Mouse (Mus musculus) heart, embryonic 13.5 days (tissue): Measurements from ENCODE around the gene Mfng. TPM values are rescaled to one million over a fixed set of nuclear protein-coding genes. Genes with fewer than 3 reads are reported as not detected.
A peak's percentile ranks its signal among the peaks of the same experiment; 100 is the strongest.

Source experiments
- ATAC-seq: fragments of 200-750 bp; cut with Nextera tagmentation; 2 replicates; pipeline ENCODE4 v1.8.0; 2017; ENCODE audit warnings: moderate TSS enrichment; ENCODE audit not compliant: insufficient number of reproducible peaks, low FRiP score, low TSS enrichment; ENCODE audit errors: extremely low read depth
- H3K27ac ChIP-seq: fragments of 300-500 bp; sonication (generic); replicated peaks from 2 replicates; pipeline ENCODE4 v1.5.1; 2015; ENCODE audit warnings: moderate library complexity, mild to moderate bottlenecking, inconsistent platforms
- H3K27me3 ChIP-seq: fragments of 300-500 bp; sonication (generic); replicated peaks from 2 replicates; pipeline ENCODE4 v1.6.1; 2015; ENCODE audit warnings: mild to moderate bottlenecking, inconsistent platforms
- H3K36me3 ChIP-seq: fragments of 300-500 bp; sonication (generic); 2 replicates; pipeline ENCODE4 v1.6.1; 2015; ENCODE audit warnings: mild to moderate bottlenecking, inconsistent platforms
- H3K4me1 ChIP-seq: fragments of 300-500 bp; sonication (generic); 2 replicates; pipeline ENCODE4 v1.6.1; 2015; ENCODE audit warnings: inconsistent platforms
- H3K4me2 ChIP-seq: fragments of 300-500 bp; sonication (generic); 2 replicates; pipeline ENCODE4 v1.6.1; 2015; ENCODE audit warnings: inconsistent platforms, mild to moderate bottlenecking, moderate library complexity
- H3K4me3 ChIP-seq: fragments of 300-500 bp; sonication (generic); 2 replicates; pipeline ENCODE4 v1.5.1; 2015; ENCODE audit warnings: moderate library complexity, mild to moderate bottlenecking, inconsistent platforms
- H3K9ac ChIP-seq: fragments of 300-500 bp; sonication (generic); 2 replicates; pipeline ENCODE4 v1.6.1; 2015; ENCODE audit warnings: inconsistent platforms, mild to moderate bottlenecking, moderate library complexity
- H3K9me3 ChIP-seq: fragments of 300-500 bp; sonication (generic); 2 replicates; pipeline ENCODE4 v1.6.1; 2016; ENCODE audit warnings: inconsistent platforms
- WGBS: fragments of 180-500 bp; shearing (Covaris S2); methylation state at CpG from one replicate; pipeline ENCODE4 v1.1.7; 2015; ENCODE audit warnings: mixed read lengths; 5-methylcytosine and 5-hydroxymethylcytosine counted together
- polyA plus RNA-seq: library from polyadenylated mRNA; unstranded; fragments of >200 nt; fragmentation: Nextera tagmentation; extraction: Ambion mirVana; gene quantifications from 2 replicates; pipeline ENCODE4 v1.2.1, GENCODE M21; 2015

Mfng gene
- 13.7 and 15.8 TPM in 2 replicates for polyA plus RNA-seq

DNA sequence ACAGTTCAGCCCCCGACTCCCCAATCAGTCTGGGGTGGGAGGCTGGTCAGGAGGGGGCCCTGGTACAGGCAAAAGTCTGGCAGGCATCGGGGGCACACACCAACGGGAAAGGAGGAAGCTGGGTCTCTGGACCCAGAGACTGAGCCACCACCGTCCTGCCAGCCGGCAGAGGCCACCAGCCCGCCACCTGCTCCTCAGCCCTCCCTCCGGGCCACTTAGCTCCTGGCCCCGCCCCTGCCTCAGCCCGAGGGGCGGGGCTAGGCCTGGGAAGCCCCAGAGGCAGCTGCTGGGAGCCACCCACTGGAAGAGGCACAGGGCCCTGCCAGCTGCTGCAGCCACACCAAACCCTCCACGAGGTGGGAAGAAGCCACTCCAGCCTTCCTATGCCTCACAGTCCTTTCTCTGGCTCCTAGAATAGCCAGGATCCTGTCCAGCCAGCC, at the start of gene Mfng:
Gene Mfng (minus strand): TSS at position 186 of the 440 bp plus-strand sequence.
- H3K36me3 ChIP-seq: peaks cover 28% of the 10 kb centered on the region
- peaks cover 7% of the 10 kb centered on the region for H3K9me3 ChIP-seq
- WGBS: 1% methylated on average over 11 of the region's 11 CpGs
- H3K27me3 ChIP-seq: peaks cover 7% of the 10 kb centered on the region; the same call in 1 of the 2 replicates
- H3K9ac ChIP-seq: peak within 1 kb of the TSS; percentile 69
- peak within 1 kb of the TSS; percentile 40 for H3K4me3 ChIP-seq
- H3K4me2 ChIP-seq: peak within 1 kb of the TSS; percentile 64
- H3K4me1 ChIP-seq: peaks cover 16% of the 10 kb centered on the region
- no peak for ATAC-seq
- H3K27ac ChIP-seq: peak within 1 kb of the TSS; percentile 66

DNA sequence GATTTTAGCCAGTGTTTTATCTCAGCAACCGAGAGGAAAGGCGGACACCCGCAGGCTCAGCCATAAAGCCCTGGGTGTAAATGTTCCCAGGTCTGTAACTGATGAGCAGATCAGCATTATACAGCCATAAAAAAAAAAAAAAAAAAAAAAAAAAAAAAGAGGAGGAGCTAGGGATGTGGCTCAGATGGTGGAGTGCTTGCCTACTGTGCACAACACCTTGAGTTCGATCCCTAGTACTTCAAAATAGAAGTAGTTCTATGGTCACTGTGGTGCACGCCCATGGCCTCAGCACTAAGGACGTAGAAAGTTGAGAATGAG, 42.8 kb upstream of the Mfng start:
- Histone ChIP-seq H3K27me3 (peaks cover 9% of the 10 kb centered on the region), H3K4me2 (no peak overlapping the region), H3K9me3 (no peaks in the 10 kb centered on the region), H3K4me3 (no peak overlapping the region), H3K27ac (peak overlapping the region; percentile 70), H3K9ac (no peak overlapping the region), H3K36me3 (no peaks in the 10 kb centered on the region), H3K4me1 (peaks cover 9% of the 10 kb centered on the region)
- ATAC-seq: no peak
- WGBS: 51% methylated on average over 6 of the region's 6 CpGs

DNA sequence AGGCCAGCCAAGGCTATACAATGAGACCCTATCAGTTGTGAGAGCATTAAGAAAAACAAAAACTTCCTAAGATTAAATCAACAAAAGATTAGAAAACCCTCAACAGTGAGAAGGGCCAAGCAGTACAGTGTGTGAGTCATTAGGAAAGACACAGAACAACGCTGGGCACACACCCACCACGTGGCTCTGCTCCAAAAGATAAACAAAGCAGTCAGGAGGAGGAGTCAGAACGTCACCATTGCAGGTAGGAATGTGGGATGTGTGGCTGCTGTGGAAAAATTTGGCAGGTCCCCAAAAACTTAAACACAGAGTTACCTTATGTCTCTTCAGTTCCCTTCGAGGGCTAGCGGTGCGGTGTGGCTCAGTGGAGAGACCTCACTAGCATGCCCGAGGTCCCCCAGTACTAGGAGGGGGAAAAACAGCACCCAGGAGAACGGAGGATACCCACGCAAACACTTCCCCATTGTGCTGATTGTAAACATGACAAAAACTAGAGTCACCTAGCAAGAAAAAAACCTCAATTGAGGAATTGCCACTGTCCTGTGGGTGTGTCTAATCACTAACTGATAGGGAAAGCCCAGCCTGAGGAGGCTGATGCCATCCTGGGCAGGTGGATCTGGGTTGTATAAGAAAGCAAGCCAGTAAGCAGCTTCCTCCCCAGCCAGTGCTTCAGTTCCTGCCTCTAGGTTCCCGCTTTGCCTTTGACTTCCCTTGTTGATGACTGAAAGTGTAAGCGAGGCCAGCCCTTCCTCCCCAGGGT, 42.2 kb upstream of the Mfng start:
- Histone ChIP-seq H3K9me3 (no peaks in the 10 kb centered on the region), H3K36me3 (no peaks in the 10 kb centered on the region), H3K27ac (peak overlapping the region; percentile 70), H3K4me3 (no peak overlapping the region), H3K27me3 (peaks cover 4% of the 10 kb centered on the region), H3K9ac (no peak overlapping the region), H3K4me2 (no peak overlapping the region), H3K4me1 (peaks cover 9% of the 10 kb centered on the region)
- 36% methylated on average over 11 of the region's 11 CpGs for WGBS
- ATAC-seq: no peak

DNA sequence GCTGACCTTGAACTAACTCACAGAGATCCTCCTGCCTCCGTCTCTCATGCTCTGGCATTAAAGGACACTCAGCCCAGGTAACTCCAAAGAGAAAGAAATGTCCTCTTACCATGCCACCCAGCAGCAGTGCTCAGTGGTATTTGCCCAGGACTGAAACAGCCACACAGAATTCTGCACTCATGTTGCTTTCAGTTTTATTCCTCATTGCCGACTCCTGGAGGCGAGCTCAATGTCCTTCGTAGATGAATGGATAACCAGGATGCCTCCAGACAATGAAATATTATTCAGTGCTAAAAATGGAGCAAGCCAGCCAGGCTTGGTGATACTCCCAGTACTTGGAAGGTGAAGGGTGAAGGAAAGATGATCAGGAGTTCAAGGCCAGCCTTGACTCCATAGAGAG, 40.3 kb upstream of the Mfng start:
- no peaks in the 10 kb centered on the region for H3K9me3 ChIP-seq
- no peak overlapping the region for H3K4me2 ChIP-seq
- no peak overlapping the region for H3K9ac ChIP-seq
- H3K36me3 ChIP-seq: no peaks in the 10 kb centered on the region
- no peak overlapping the region for H3K27ac ChIP-seq
- peaks cover 5% of the 10 kb centered on the region; the same call in 1 of the 2 replicates for H3K27me3 ChIP-seq
- ATAC-seq: no peak
- peaks cover 20% of the 10 kb centered on the region for H3K4me1 ChIP-seq
- H3K4me3 ChIP-seq: no peak overlapping the region
- 88% methylated on average over 4 of the region's 4 CpGs for WGBS

DNA sequence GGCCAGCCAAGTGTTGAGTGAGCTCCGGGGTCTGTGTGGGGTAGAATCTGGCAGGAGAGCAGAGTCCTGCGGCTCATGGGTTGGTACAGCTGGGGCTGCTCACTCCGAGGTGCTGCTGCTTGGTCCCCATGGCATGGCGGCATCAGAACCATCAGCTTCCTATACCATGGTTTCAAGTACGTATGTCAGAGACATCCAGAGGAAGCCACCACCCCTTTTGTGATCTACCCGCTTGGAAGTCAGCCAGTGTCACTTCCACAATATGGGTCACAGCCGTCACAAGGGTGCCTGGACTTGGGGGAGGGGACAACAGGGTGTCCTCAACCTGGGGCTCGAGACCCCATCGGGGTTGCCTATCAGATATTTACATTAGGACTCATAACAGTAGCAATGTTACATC, 36.9 kb upstream of the Mfng start:
- H3K4me1 ChIP-seq: peaks cover 27% of the 10 kb centered on the region
- peaks cover 25% of the 10 kb centered on the region; the same call in 1 of the 2 replicates for H3K27me3 ChIP-seq
- WGBS: 44% methylated on average over 9 of the region's 9 CpGs
- H3K4me2 ChIP-seq: no peak overlapping the region
- no peak overlapping the region for H3K4me3 ChIP-seq
- H3K9ac ChIP-seq: no peak overlapping the region
- ATAC-seq: no peak
- H3K27ac ChIP-seq: no peak overlapping the region
- H3K9me3 ChIP-seq: no peaks in the 10 kb centered on the region
- no peaks in the 10 kb centered on the region for H3K36me3 ChIP-seq

DNA sequence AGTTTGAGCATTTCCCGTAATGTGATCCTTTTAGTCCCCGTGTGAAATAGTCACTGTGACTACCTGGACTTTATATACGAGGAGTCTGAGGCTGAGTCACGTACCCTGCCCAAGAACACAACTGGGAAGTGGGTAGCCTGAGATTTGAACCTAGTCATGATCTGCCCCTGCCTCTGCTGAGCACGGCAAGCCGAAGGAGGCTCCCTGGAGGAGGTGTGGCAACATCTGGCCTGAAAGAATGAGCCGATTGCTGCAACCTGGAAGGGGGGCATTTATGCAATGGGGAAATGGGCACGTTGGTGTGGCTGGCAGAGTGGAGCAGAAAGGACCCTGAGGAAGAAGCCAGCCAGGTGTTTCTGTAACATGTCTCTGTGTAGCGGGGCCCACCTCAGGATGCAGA, 36.5 kb upstream of the Mfng start:
- Histone ChIP-seq H3K4me3 (no peak overlapping the region), H3K4me2 (no peak overlapping the region), H3K36me3 (no peaks in the 10 kb centered on the region), H3K4me1 (peaks cover 25% of the 10 kb centered on the region), H3K9me3 (no peaks in the 10 kb centered on the region), H3K27ac (no peak overlapping the region), H3K27me3 (peaks cover 26% of the 10 kb centered on the region; the same call in 1 of the 2 replicates), H3K9ac (no peak overlapping the region)
- no peak for ATAC-seq
- WGBS: 42% methylated on average over 9 of the region's 9 CpGs

DNA sequence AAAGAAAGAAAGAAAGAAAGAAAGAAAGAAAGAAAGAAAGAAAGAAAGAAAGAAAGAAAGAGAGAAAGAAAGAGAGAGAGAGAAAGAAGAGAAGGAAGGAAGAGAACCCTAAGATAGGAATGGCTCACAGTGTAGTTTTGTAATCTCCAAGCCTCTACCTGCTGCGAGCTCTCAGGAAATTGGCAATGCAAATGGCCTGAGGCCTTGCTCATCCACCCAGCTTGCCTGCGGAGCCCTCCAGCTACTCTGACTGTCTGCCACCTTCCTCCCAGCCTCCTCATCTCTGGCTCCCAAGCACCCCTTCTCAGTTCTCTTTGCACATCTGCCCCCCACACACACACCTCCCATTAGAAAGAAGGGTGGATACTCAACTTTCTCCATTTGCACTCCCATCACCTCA, 35.7 kb upstream of the Mfng start:
- ATAC-seq: no peak
- Histone ChIP-seq H3K36me3 (no peaks in the 10 kb centered on the region), H3K27ac (no peak overlapping the region), H3K4me1 (peaks cover 30% of the 10 kb centered on the region), H3K4me3 (no peak overlapping the region), H3K9ac (no peak overlapping the region), H3K4me2 (no peak overlapping the region), H3K27me3 (peaks cover 33% of the 10 kb centered on the region), H3K9me3 (no peaks in the 10 kb centered on the region)
- 65% methylated on average over 2 of the region's 2 CpGs for WGBS

DNA sequence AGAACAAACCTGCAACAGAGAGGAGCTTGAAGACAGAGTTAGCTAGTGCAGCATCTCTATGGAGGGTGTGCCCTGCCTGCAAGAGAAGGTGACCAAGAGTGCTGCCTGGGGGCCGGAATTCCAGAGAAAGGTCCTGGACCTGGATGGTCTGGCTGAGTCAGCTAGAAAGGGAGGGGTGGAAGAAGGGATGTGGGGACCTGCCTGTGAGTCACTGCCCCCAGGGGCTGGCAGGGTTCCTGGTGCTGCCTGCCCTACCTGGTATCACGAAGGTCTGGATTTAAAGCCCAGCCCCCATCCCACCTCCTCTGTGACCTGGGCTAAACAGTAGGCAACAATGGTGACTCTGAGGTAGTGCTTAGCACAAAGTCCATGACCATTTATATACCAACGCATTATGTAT, 33.9 kb upstream of the Mfng start:
- Histone ChIP-seq H3K36me3 (no peaks in the 10 kb centered on the region), H3K4me1 (peaks cover 48% of the 10 kb centered on the region), H3K4me3 (no peak overlapping the region), H3K9ac (no peak overlapping the region), H3K27ac (no peak overlapping the region), H3K4me2 (no peak overlapping the region), H3K9me3 (no peaks in the 10 kb centered on the region), H3K27me3 (peaks cover 48% of the 10 kb centered on the region)
- ATAC-seq: no peak
- 77% methylated on average over 3 of the region's 3 CpGs for WGBS

DNA sequence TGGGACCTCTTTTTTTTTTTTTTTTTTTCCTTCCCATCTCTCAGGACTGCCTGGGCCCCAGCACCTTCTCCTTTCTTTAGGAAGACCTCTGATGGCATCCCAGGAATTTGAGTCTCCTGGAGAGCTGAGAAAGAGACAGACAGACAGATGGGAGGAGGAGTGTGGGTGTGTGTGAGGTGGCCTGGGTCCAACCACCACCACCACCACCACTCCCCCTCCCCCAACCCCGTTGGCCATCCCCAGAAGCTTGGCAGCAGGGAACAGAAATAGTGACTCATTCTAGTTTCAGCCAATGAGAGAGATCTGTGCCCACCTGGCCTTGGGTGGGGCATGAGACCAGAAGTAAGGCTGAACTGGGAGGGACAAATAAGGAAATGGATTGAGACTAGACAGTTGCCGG, 33.3 kb upstream of the Mfng start:
- 22% methylated on average over 2 of the region's 2 CpGs for WGBS
- Histone ChIP-seq H3K36me3 (no peaks in the 10 kb centered on the region), H3K9ac (0 out of 2 replicates have a peak overlapping the region, but pooled peaks have one; percentile 13), H3K9me3 (no peaks in the 10 kb centered on the region), H3K27ac (0 out of 2 replicates have a peak overlapping the region, but pooled peaks have one; percentile 2), H3K4me2 (no peak overlapping the region), H3K4me3 (no peak overlapping the region), H3K4me1 (peaks cover 53% of the 10 kb centered on the region), H3K27me3 (peaks cover 53% of the 10 kb centered on the region)
- ATAC-seq: no peak

DNA sequence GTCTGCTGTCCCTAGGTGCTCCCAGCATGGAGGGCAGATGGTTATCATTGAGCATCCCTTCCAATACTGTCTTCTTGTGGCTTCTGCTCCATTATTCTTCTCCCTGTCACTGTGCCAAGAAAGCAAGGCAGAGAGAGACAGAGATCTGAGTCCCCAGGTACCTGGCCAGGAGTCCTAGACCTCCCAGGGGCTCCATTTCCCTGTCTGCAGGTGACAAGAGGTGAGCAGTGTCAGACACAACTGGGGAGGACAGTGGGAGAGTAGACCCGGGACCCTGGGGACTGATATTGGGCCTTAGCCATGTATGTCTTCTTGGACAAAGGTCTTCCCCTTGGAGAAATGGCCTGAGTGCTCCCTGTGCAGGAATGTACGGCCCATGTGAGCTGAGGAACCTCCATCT, 32.1 kb upstream of the Mfng start:
- no peak overlapping the region for H3K4me3 ChIP-seq
- H3K27ac ChIP-seq: no peak overlapping the region
- H3K27me3 ChIP-seq: peaks cover 66% of the 10 kb centered on the region
- 62% methylated on average over 2 of the region's 2 CpGs for WGBS
- H3K36me3 ChIP-seq: no peaks in the 10 kb centered on the region
- ATAC-seq: no peak
- peaks cover 56% of the 10 kb centered on the region for H3K4me1 ChIP-seq
- no peak overlapping the region for H3K9ac ChIP-seq
- H3K9me3 ChIP-seq: no peaks in the 10 kb centered on the region
- no peak overlapping the region for H3K4me2 ChIP-seq

DNA sequence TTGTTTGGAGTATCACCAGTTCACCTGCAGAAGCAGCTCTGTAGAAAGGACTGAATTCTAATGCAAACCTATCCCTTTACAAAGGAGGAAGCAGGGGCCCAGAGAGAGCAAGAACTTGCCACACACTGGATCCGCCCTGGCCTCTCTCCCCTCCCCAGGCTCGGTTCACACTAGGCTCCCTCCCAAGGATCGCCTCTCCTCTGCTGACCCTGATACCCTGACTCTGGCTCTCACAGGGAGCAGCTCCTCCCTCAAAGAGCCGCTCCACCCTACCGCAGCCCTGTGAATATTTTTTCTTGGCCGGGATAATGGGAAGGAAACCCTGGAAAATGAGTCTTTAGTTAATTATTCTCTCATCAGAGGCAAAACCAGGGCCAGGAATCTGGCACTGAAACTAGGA, 31.1 kb upstream of the Mfng start:
- WGBS: 27% methylated on average over 6 of the region's 6 CpGs
- Histone ChIP-seq H3K27ac (peak overlapping the region; percentile 84), H3K9ac (no peak overlapping the region), H3K36me3 (no peaks in the 10 kb centered on the region), H3K27me3 (peaks cover 67% of the 10 kb centered on the region), H3K4me3 (no peak overlapping the region), H3K4me2 (no peak overlapping the region), H3K4me1 (peaks cover 46% of the 10 kb centered on the region), H3K9me3 (no peaks in the 10 kb centered on the region)
- ATAC-seq: no peak

DNA sequence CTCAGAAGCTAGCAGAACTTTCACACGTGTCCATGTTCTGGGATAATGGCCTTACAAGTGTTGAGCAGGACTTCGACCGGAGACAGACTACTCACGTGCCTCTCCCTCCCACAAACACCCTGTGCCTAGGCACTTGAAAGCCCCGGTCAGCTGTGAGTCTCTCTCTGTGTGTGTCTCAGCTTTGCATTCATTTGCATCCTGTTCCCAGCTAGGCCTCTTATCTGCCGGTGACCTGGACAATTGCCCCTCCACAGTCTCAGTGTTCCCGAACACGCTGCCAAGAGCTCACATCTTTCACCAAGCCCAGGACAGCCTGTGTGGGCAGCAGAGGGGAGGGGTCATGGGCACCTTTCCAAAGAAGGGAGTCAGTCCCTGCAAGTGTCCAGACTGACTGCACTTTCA, 30.2 kb upstream of the Mfng start:
- H3K27me3 ChIP-seq: peaks cover 64% of the 10 kb centered on the region
- 5% methylated on average over 8 of the region's 8 CpGs for WGBS
- H3K27ac ChIP-seq: peak overlapping the region; percentile 84
- peak overlapping the region; percentile 88 for H3K9ac ChIP-seq
- H3K4me1 ChIP-seq: peaks cover 50% of the 10 kb centered on the region
- H3K4me3 ChIP-seq: peak overlapping the region; percentile 75
- H3K36me3 ChIP-seq: no peaks in the 10 kb centered on the region
- no peak for ATAC-seq
- no peaks in the 10 kb centered on the region for H3K9me3 ChIP-seq
- peak overlapping the region; percentile 95 for H3K4me2 ChIP-seq
